Mouse (Mus musculus) spleen, adult 18-20 months (tissue): ENCODE results near the gene Ston1.

Source experiments
- DNase-seq, 2 experiments: peaks; one replicate each; pipeline ENCODE4 v3.0.0; 2022; ENCODE audit warnings: mixed read lengths in 2 of 2

Gene Ston1

GRCm38 (mm10) chr17:88688226-88688625 lies 90.7 kb downstream of the Ston1 start:
- DNase-seq, result no peak

- DNase-seq, result no peak
These were observed 99.3 kb downstream of the Ston1 start for GRCm38 (mm10) chr17:88696656-88697333.

GRCm38 (mm10) chr17:88700901-88701300 lies 103.4 kb downstream of the Ston1 start:
- DNase-seq, result no peak

- DNase-seq, result no peak
These were observed 104.9 kb downstream of the Ston1 start for GRCm38 (mm10) chr17:88702345-88702744.

- DNase-seq, result no peak
These were observed 105.6 kb downstream of the Ston1 start for GRCm38 (mm10) chr17:88703112-88703511.

- no peak for DNase-seq
These were observed 108.8 kb downstream of the Ston1 start for GRCm38 (mm10) chr17:88706231-88706649.
